Mouse (Mus musculus) CH12.LX (cell line): ENCODE data around the gene Tmem170.

Source experiments
- CTCF ChIP-seq, 2 experiments: IDR thresholded peaks in 1 of 2; conservative IDR thresholded peaks in 1 of 2; 2 replicates each; pipeline ENCODE4 v1.5.1; 2011 to 2012; ENCODE audit warnings: low read depth in 2 of 2, low read length in 2 of 2, improper control_type of control experiment in 1 of 2, inconsistent platforms in 1 of 2, mild to moderate bottlenecking in 1 of 2, moderate library complexity in 1 of 2
- HCFC1 ChIP-seq: IDR thresholded peaks from 2 replicates; pipeline ENCODE4 v1.6.1; 2012; ENCODE audit warnings: low read depth, mild to moderate bottlenecking, inconsistent platforms, low read length, improper control_type of control experiment
- NRF1 ChIP-seq: IDR thresholded peaks from 2 replicates; pipeline ENCODE4 v1.6.1; 2014; ENCODE audit warnings: low read depth, mild to moderate bottlenecking, inconsistent platforms, low read length, improper control_type of control experiment, moderate library complexity
- POLR2A ChIP-seq: IDR thresholded peaks from 2 replicates; pipeline ENCODE4 v1.6.1; 2011; ENCODE audit warnings: low read depth, mild to moderate bottlenecking, improper control_type of control experiment, low read length
- UBTF ChIP-seq: IDR thresholded peaks from 2 replicates; pipeline ENCODE4 v1.6.1; 2012; ENCODE audit warnings: low read depth, mild to moderate bottlenecking, inconsistent platforms, low read length, improper control_type of control experiment, moderate library complexity
- USF1 ChIP-seq: IDR thresholded peaks from 2 replicates; pipeline ENCODE4 v1.6.1; 2014; ENCODE audit warnings: low read depth, mild to moderate bottlenecking, inconsistent platforms, low read length, improper control_type of control experiment
- ZC3H11A ChIP-seq: IDR thresholded peaks from 2 replicates; pipeline ENCODE4 v1.6.1; 2012; ENCODE audit warnings: low read depth, mild to moderate bottlenecking, inconsistent platforms, low read length, improper control_type of control experiment

- TF ChIP-seq HCFC1 (no peak), CTCF (conservative IDR thresholded peaks at IDR 0.05 in 1 of 2, IDR thresholded peaks at IDR 0.05 in 1 of 2; ENCODE audit: low read depth in 2 of 2, low read length in 2 of 2) (no peak), ZC3H11A (no peak), USF1 (no peak), NRF1 (no peak), UBTF (no peak), POLR2A (no peak)
Observed at GRCm38 (mm10) chr8:111820018-111820417, 56.5 kb downstream of the Tmem170 start.
